Mouse (Mus musculus) heart, adult 11 months (tissue): ENCODE data around the gene Sirt7.

Source experiments
- DNase-seq: peaks from one replicate; pipeline ENCODE4 v3.0.0; 2022

The Sirt7 gene

DNA sequence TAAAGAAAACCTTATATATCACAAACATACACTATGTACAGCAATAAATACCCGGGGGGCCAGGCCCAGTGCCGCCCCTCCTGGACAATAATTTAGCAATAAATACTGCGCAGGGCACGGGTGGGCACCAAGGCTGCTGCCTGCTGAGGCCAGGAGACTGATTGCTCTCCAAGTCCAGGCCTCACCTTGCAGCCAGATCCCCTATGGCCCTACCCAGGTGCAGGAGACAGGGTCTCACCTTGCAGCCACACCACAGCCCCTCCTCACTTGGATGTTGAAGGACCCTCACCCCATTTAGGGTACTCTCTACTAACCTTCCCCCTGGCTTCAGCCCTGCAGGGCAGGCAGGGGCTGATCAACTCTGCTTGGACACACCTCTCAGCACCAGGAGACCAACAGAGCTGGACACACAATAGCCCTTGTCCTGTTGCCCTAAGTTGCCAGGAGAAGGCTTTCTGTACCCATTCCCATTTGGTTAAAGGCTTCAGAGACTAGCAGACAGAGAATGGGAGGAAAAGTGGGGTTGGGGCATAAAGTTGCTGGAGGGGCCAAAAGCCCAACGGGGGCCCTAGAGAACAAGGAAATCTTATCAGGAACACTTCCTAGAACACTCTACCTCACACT is at the start of gene Sirt7:
TSS of gene Sirt7 (minus strand) at position 89 of the 624 bp plus-strand sequence.
- DNase-seq: peak; percentile 94

DNA sequence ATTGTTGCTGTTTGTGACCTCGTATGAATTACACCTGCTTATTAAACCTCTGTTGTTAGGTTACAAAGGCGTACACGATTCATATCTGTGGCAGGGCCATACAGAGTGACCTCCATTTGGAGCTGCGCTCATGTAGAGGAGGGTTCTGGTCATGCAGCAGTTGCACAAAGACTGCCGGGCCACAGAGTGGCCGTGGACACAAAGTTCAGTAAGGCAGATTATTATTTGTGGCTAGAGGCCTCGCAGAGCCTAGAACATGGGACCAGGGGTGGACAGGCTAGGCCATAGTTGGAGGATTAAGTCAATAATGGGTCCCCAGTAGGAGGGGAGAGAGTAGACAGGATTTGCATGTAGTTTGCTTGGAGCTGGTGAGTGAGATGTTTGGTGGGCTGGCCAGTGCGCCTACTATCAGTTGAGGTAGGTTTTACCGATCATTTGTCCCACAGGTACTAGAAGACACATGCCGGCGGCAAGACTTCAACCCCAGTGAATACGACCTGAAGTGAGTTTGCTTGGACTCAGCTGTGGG is 48.6 kb upstream of the Sirt7 start:
- no peak for DNase-seq

- DNase-seq: peak; percentile 100
Measured at GRCm38 (mm10) chr11:120672687-120673593, 47.9 kb upstream of the Sirt7 start, which contains the start of gene Aspscr1. Gene Aspscr1, plus strand, starts transcription at chr11:120672973.

DNA sequence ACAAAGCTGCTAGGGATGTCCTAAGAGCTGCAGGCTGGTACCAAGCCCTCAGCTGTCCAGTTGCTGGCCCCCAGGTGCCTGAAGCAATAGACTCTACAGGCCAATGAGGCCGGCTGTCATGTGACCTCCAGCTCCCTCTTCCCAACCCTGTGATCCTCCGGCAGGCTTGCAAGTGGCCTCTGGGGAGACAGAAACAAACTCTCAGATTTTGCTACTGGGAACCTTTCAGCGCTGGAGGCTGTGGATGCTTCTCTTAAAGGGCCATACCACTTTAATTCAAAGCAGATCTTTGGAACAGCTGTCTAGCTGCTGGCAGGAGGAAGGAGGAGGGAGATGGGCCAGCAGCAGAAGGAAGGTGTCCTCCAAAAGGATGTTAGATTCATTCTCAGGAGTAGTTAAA is 41.6 kb upstream of the Sirt7 start:
- DNase-seq: peak; percentile 95

DNA sequence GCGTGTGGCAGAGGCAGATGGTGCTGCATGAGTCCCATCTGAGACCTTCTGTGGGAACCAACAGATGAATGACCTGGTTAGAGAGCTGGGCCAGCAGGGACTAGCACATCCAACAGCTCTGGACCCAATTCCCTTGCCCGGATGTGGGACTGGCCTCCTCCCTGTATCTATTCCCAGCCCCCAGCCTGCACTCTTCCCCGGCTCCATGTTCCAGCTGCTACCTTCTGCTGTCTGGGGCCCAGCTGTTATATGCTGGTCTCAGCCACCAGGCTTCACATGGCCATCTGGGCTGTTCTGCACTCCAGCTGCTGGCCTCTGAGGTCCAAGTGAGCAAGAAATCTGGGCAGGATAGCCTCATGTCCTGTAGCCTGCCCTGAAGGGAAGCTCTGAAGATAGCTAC is 40.4 kb upstream of the Sirt7 start:
- peak; percentile 99 for DNase-seq

GRCm38 (mm10) chr11:120663714-120664113 is 38.7 kb upstream of the Sirt7 start:
- DNase-seq: no peak

- DNase-seq: no peak
Measured at GRCm38 (mm10) chr11:120662759-120663158, 37.7 kb upstream of the Sirt7 start.

- DNase-seq: no peak
Measured at GRCm38 (mm10) chr11:120661076-120661460, 36.0 kb upstream of the Sirt7 start, which contains the start of gene Notum. Gene Notum, minus strand, starts transcription at chr11:120661175.

GRCm38 (mm10) chr11:120660301-120661075 is 35.4 kb upstream of the Sirt7 start:
- no peak for DNase-seq

GRCm38 (mm10) chr11:120659509-120660300 is 34.7 kb upstream of the Sirt7 start:
- no peak for DNase-seq

GRCm38 (mm10) chr11:120658876-120659410 is 33.9 kb upstream of the Sirt7 start:
- peak; percentile 95 for DNase-seq

DNA sequence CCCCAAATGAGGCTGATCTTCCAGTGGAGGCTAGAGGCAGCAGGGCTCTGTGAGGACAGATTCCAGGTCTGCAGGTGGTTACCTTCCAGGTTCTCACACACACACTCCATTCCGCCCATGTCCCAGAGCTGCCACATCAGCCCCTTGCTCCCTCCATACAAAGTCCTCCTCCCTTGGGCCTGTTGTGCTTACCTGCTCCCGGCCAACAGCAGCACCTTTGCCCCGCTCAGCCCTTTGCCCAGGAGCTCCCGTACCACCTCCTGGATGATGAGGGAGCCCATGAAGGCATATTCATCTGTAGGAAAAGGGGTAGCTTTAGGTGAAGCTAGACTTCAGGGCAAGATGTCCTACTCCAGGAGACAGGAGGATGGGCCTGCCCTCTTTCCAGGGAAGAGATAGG is 32.3 kb upstream of the Sirt7 start:
- DNase-seq: no peak

GRCm38 (mm10) chr11:120654741-120655140 is 29.7 kb upstream of the Sirt7 start:
- DNase-seq: no peak

- no peak for DNase-seq
Measured at GRCm38 (mm10) chr11:120651872-120652271, 26.8 kb upstream of the Sirt7 start.

GRCm38 (mm10) chr11:120648001-120648476 is 23.0 kb upstream of the Sirt7 start, which contains the start of gene Myadml2:
Gene Myadml2, minus strand, starts transcription at chr11:120648158.
- peak; percentile 95 for DNase-seq

DNA sequence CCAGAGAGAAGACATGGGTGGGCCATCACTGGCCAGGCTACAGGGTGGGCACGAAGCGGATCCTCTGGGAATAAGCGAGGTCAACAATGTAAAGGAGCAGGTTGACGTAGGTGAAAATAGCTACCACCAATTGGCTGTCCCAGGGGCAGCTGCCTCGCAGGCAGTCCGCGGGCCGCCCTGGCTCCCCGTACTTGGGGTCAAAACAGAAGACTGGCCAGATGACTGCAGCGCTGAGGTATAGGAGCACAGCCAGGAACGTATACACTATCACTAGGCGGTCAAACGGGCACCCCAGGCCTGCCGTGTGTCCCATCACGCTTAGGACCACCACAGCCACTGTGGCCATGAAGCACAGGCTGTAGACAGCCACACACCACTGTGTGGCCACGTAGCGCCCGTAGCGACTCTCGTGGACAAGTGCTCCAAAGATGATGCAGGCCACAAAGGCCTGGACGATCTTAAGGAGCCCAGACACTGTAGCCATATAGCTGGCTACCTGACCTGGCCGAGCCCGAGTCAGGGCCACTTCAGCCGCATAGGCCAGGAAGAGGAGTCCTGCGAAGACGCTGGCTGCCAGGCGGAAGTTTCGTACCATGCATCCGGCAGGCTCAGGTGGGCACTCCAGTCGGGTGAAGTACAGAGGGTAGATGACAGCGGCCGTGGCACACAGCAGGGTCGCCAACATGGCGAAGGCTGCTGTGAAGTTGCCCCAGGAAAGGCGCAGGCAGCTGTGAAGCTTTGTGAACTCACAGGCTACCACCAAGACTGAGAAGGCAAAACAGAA is 22.2 kb upstream of the Sirt7 start:
- peak; percentile 91 for DNase-seq

GRCm38 (mm10) chr11:120643601-120643987 is 18.6 kb upstream of the Sirt7 start, which contains the start of gene Pycr1:
Gene Pycr1, minus strand, starts transcription at chr11:120643769.
- DNase-seq: peak; percentile 100

- DNase-seq: no peak
Measured at GRCm38 (mm10) chr11:120642939-120643600, 18.0 kb upstream of the Sirt7 start.

DNA sequence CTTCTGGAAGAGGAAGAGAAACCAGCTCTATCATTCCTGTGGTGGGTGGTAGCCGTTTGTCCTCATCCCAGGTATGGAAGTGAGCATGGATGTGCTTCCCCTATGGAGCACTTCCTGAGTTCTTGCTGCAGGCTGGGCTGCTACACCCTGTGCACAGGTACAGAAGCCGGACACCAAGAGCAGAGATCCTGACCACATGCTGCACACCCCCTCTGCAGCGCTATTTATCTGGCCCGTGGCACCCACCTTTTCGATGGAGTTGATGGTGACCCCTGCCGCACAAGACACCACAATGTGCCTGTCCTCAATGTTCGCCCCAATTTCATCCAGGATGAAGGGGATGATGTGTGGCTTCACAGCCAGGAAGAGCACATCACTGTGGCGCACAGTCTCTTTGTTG is 16.8 kb upstream of the Sirt7 start:
- peak; percentile 92 for DNase-seq

- peak; percentile 90 for DNase-seq
Measured at GRCm38 (mm10) chr11:120641255-120641654, 16.2 kb upstream of the Sirt7 start.
